Mouse (Mus musculus) myocyte (in vitro differentiated cells): ENCODE measurements around the gene Pigu. TPM values are rescaled to one million over a fixed set of nuclear protein-coding genes. Genes with fewer than 3 reads are reported as not detected.

ENCODE experiments used
- H3K27me3 ChIP-seq: one replicate; pipeline ENCODE4 v1.6.1; 2011; ENCODE audit not compliant: control insufficient read depth, insufficient read depth, insufficient read length
- H3K36me3 ChIP-seq: one replicate; pipeline ENCODE4 v1.6.1; 2011; ENCODE audit not compliant: control insufficient read depth, insufficient read depth
- H3K4me2 ChIP-seq: one replicate; pipeline ENCODE4 v1.6.1; 2011; ENCODE audit warnings: low read depth, control low read depth
- H3K4me3 ChIP-seq: one replicate; pipeline ENCODE4 v1.5.1; 2011; ENCODE audit warnings: mild to moderate bottlenecking, control low read depth, moderate library complexity
- H3K79me2 ChIP-seq: one replicate; pipeline ENCODE4 v1.6.1; 2011; ENCODE audit not compliant: control insufficient read depth, insufficient read depth
- H3ac ChIP-seq: one replicate; pipeline ENCODE4 v1.6.1; 2011; ENCODE audit not compliant: control insufficient read depth, insufficient read length
- CEBPB ChIP-seq: IDR thresholded peaks from 2 replicates; pipeline ENCODE4 v1.6.1; 2011; ENCODE audit warnings: mild to moderate bottlenecking, moderate library complexity; ENCODE audit not compliant: poor library complexity, insufficient read depth, severe bottlenecking
- E2F4 ChIP-seq: IDR thresholded peaks from one replicate; pipeline ENCODE4 v1.6.1; 2011; ENCODE audit warnings: mild to moderate bottlenecking, control low read depth, moderate library complexity; ENCODE audit not compliant: insufficient read depth
- MAX ChIP-seq: IDR thresholded peaks from one replicate; pipeline ENCODE4 v1.6.1; 2011; ENCODE audit warnings: low read depth, mild to moderate bottlenecking, control low read depth
- MYOD1 ChIP-seq, 3 experiments: IDR thresholded peaks; one replicate each; pipeline ENCODE4 v1.6.1; 2011; ENCODE audit warnings: control low read depth in 2 of 3, low read depth in 2 of 3, mild to moderate bottlenecking in 2 of 3, moderate library complexity in 1 of 3; ENCODE audit not compliant: insufficient read length in 2 of 3, control insufficient read depth in 1 of 3
- MYOG ChIP-seq, 3 experiments: IDR thresholded peaks; one replicate each; pipeline ENCODE4 v1.6.1; 2011; ENCODE audit warnings: control low read depth in 2 of 3, low read depth in 2 of 3, mild to moderate bottlenecking in 2 of 3; ENCODE audit not compliant: insufficient read length in 2 of 3, control insufficient read depth in 1 of 3, insufficient read depth in 1 of 3
- POLR2A ChIP-seq: IDR thresholded peaks from one replicate; pipeline ENCODE4 v1.6.1; 2011; ENCODE audit warnings: low read depth, mild to moderate bottlenecking, control low read depth, moderate library complexity; ENCODE audit not compliant: insufficient read length
- POLR2AphosphoS2 ChIP-seq: IDR thresholded peaks from one replicate; pipeline ENCODE4 v1.6.1; 2011; ENCODE audit warnings: low read depth, control low read depth; ENCODE audit not compliant: insufficient read length
- REST ChIP-seq: IDR thresholded peaks from one replicate; pipeline ENCODE4 v1.6.1; 2011; ENCODE audit warnings: mild to moderate bottlenecking, control low read depth, moderate library complexity; ENCODE audit not compliant: insufficient read depth, insufficient read length
- SRF ChIP-seq: IDR thresholded peaks from one replicate; pipeline ENCODE4 v1.6.1; 2011; ENCODE audit warnings: low read depth; ENCODE audit not compliant: control insufficient read depth, insufficient read length
- TCF12 ChIP-seq: IDR thresholded peaks from one replicate; pipeline ENCODE4 v1.6.1; 2011; ENCODE audit warnings: mild to moderate bottlenecking, control low read depth; ENCODE audit not compliant: poor library complexity, insufficient read depth, severe bottlenecking
- TCF3 ChIP-seq: IDR thresholded peaks from one replicate; pipeline ENCODE4 v1.6.1; 2011; ENCODE audit warnings: low read depth, control low read depth; ENCODE audit not compliant: insufficient read length
- USF1 ChIP-seq: IDR thresholded peaks from one replicate; pipeline ENCODE4 v1.6.1; 2011; ENCODE audit warnings: low read depth, mild to moderate bottlenecking, control low read depth, moderate library complexity
- polyA plus RNA-seq: library from polyadenylated mRNA; unstranded; fragments of >200 nt; fragmentation: generic; extraction: Trizol; gene quantifications from one replicate; pipeline ENCODE4 v1.2.1, GENCODE M21; 2012; ENCODE audit warnings: missing spikeins

Gene Pigu
- polyA plus RNA-seq, 1 experiment, result 27.0 TPM

GRCm38 (mm10) chr2:155380261-155381059, 23.2 kb upstream of the Pigu start, which contains the start of gene Trp53inp2:
Gene Trp53inp2 (plus strand): TSS chr2:155381059.
- H3ac ChIP-seq, result peak within 1 kb of the TSS; percentile 77
- H3K4me3 ChIP-seq, result peak within 1 kb of the TSS; percentile 57
- H3K79me2 ChIP-seq, result peaks cover 12% of the 10 kb centered on the region
- H3K27me3 ChIP-seq, result peaks cover 3% of the 10 kb centered on the region
- H3K36me3 ChIP-seq, result no peaks in the 10 kb centered on the region
- TF ChIP-seq TCF12 (no peak), MYOD1 (IDR thresholded peaks at IDR 0.05; ENCODE audit: control insufficient read depth in 1 of 3, insufficient read length in 2 of 3, low read depth in 2 of 3) (no peak), REST (no peak), MYOG (IDR thresholded peaks at IDR 0.05; ENCODE audit: control insufficient read depth in 1 of 3, insufficient read depth in 1 of 3, insufficient read length in 2 of 3, low read depth in 2 of 3) (no peak), E2F4 (no peak), SRF (no peak)
- peak within 1 kb of the TSS; percentile 99 for H3K4me2 ChIP-seq

- H3K79me2 ChIP-seq, result no peaks in the 10 kb centered on the region
- H3K36me3 ChIP-seq, result no peaks in the 10 kb centered on the region
- H3K4me3 ChIP-seq, result no peak overlapping the region
- H3K27me3 ChIP-seq, result peaks cover 3% of the 10 kb centered on the region
- no peak for TF ChIP-seq CEBPB
- TF ChIP-seq REST, result no peak
- TF ChIP-seq TCF12, result no peak
- no peak for TF ChIP-seq USF1
- TF ChIP-seq MYOD1 (IDR thresholded peaks at IDR 0.05; ENCODE audit: control insufficient read depth in 1 of 3, insufficient read length in 2 of 3, low read depth in 2 of 3), result no peak
- no peak for TF ChIP-seq E2F4
- TF ChIP-seq MAX, result no peak
- TF ChIP-seq POLR2A, result no peak
- TF ChIP-seq POLR2AphosphoS2, result no peak
- H3K4me2 ChIP-seq, result no peak overlapping the region
- H3ac ChIP-seq, result no peak overlapping the region
Observed at GRCm38 (mm10) chr2:155376191-155376590, 19.0 kb upstream of the Pigu start.

- Histone ChIP-seq H3K27me3 (peaks cover 3% of the 10 kb centered on the region), H3ac (no peak overlapping the region), H3K79me2 (no peaks in the 10 kb centered on the region), H3K4me2 (no peak overlapping the region), H3K36me3 (no peaks in the 10 kb centered on the region), H3K4me3 (no peak overlapping the region)
- TF ChIP-seq MYOD1 (IDR thresholded peaks at IDR 0.05; ENCODE audit: control insufficient read depth in 1 of 3, insufficient read length in 2 of 3, low read depth in 2 of 3) (no peak), TCF12 (no peak), SRF (no peak), POLR2AphosphoS2 (no peak), CEBPB (no peak), USF1 (no peak)
Observed at GRCm38 (mm10) chr2:155374521-155374920, 17.3 kb upstream of the Pigu start.

GRCm38 (mm10) chr2:155373886-155374285, 16.7 kb upstream of the Pigu start:
- Histone ChIP-seq H3K4me2 (no peak overlapping the region), H3K79me2 (no peaks in the 10 kb centered on the region), H3K36me3 (no peaks in the 10 kb centered on the region), H3K27me3 (no peaks in the 10 kb centered on the region), H3ac (no peak overlapping the region), H3K4me3 (no peak overlapping the region)
- no peak for TF ChIP-seq TCF3
- TF ChIP-seq POLR2A, result no peak
- TF ChIP-seq REST, result no peak
- TF ChIP-seq CEBPB, result no peak
- TF ChIP-seq SRF, result no peak
- TF ChIP-seq MYOG (IDR thresholded peaks at IDR 0.05; ENCODE audit: control insufficient read depth in 1 of 3, insufficient read depth in 1 of 3, insufficient read length in 2 of 3, low read depth in 2 of 3), result no peak
- no peak for TF ChIP-seq POLR2AphosphoS2
- no peak for TF ChIP-seq MAX
- TF ChIP-seq USF1, result no peak
- no peak for TF ChIP-seq E2F4
- TF ChIP-seq MYOD1 (IDR thresholded peaks at IDR 0.05; ENCODE audit: control insufficient read depth in 1 of 3, insufficient read length in 2 of 3, low read depth in 2 of 3), result no peak
- TF ChIP-seq TCF12, result no peak

- TF ChIP-seq SRF, result no peak
- no peak for TF ChIP-seq MAX
- TF ChIP-seq TCF3, result no peak
- TF ChIP-seq TCF12, result no peak
- TF ChIP-seq POLR2AphosphoS2, result no peak
- no peak for TF ChIP-seq MYOG (IDR thresholded peaks at IDR 0.05; ENCODE audit: control insufficient read depth in 1 of 3, insufficient read depth in 1 of 3, insufficient read length in 2 of 3, low read depth in 2 of 3)
- TF ChIP-seq REST, result no peak
- no peak for TF ChIP-seq CEBPB
- no peak for TF ChIP-seq E2F4
- TF ChIP-seq USF1, result no peak
- TF ChIP-seq MYOD1 (IDR thresholded peaks at IDR 0.05; ENCODE audit: control insufficient read depth in 1 of 3, insufficient read length in 2 of 3, low read depth in 2 of 3), result no peak
- TF ChIP-seq POLR2A, result no peak
- Histone ChIP-seq H3ac (no peak overlapping the region), H3K4me2 (no peak overlapping the region), H3K36me3 (no peaks in the 10 kb centered on the region), H3K4me3 (no peak overlapping the region), H3K27me3 (no peaks in the 10 kb centered on the region), H3K79me2 (no peaks in the 10 kb centered on the region)
Observed at GRCm38 (mm10) chr2:155373302-155373701, 16.1 kb upstream of the Pigu start.
